Mouse (Mus musculus): Measurements from ENCODE around the gene Zfp53.

Zfp53 gene

GRCm38 (mm10) chr17:21530645-21531330, 42.0 kb downstream of the Zfp53 start:
- peak; percentile 18 for DNase-seq

- peak; percentile 59 for DNase-seq
Observed at GRCm38 (mm10) chr17:21531621-21532020, 42.8 kb downstream of the Zfp53 start.

GRCm38 (mm10) chr17:21532101-21532951, 43.5 kb downstream of the Zfp53 start:
- DNase-seq = peak; percentile 79

GRCm38 (mm10) chr17:21533961-21534360, 45.2 kb downstream of the Zfp53 start:
- DNase-seq = peak; percentile 18

GRCm38 (mm10) chr17:21534460-21535095, 45.8 kb downstream of the Zfp53 start:
- DNase-seq = peak; percentile 64

GRCm38 (mm10) chr17:21535096-21536001, 46.6 kb downstream of the Zfp53 start, which contains the start of gene Zfp52:
Zfp52 (plus strand) TSS chr17:21535539.
- peak; percentile 72 for DNase-seq

GRCm38 (mm10) chr17:21536096-21536495, 47.3 kb downstream of the Zfp53 start:
- no peak for DNase-seq

DNA sequence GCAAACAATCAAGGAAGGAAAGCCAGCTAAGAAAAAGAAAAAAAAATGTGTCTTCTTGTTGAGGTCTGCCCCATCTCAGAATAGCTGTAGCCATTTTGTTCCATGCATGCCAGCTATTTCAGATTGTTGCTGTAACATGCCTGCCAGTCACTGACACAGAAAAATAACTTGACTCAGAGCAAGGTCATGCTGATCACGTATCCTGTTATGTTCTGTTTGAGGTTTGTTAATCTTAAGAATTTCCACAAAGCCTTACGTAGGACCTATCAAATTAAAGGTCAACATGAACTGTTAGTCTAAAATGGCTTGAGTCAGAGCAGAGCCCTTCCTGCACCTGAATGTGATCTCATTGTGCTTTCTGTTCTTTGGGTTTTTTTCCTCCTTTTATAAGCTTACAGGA, 47.9 kb downstream of the Zfp53 start:
- DNase-seq = no peak

- peak; percentile 20 for DNase-seq
Observed at GRCm38 (mm10) chr17:21557831-21558230, 69.0 kb downstream of the Zfp53 start.

Measured in cerebellum, adult 9-11 months (tissue).